ENCODE assay signal across 8 mouse cellular contexts in genomic region chr4:138972827-138973718, GRCm38 (mm10). TPM values are rescaled to one million over a fixed set of nuclear protein-coding genes. Genes with fewer than 3 reads are reported as not detected.
DNase-seq lines count a peak whose midpoint lies in the region; ATAC-seq and TF ChIP-seq lines count a peak whose summit lies in the region.

Gene Tmco4 (plus strand): TSS chr4:138972888.

- peak within 1 kb of the TSS; percentile 87 for H3K27ac ChIP-seq in embryonic facial prominence, embryonic 15.5 days (replicated peaks)
- H3K27ac ChIP-seq in heart, embryonic 10.5 days, result peak within 1 kb of the TSS; percentile 98
- H3K27ac ChIP-seq in liver, adult 2 months (replicated peaks; ENCODE audit: insufficient read depth, low read depth, low read length), result peak within 1 kb of the TSS; percentile 98
- no peak within 1 kb of the TSS for H3K27ac ChIP-seq in midbrain, postnatal 0 days (ENCODE audit: low read depth, low read length)

- H3K9ac ChIP-seq in embryonic facial prominence, embryonic 15.5 days, result peak within 1 kb of the TSS; percentile 71
- peak within 1 kb of the TSS; percentile 94 for H3K9ac ChIP-seq in liver, adult 2 months (ENCODE audit: low read depth, low read length)
- H3K9ac ChIP-seq in midbrain, postnatal 0 days (replicated peaks; ENCODE audit: low read length, poor library complexity, severe bottlenecking), result peak within 1 kb of the TSS; percentile 45

- no peaks in the 10 kb centered on the region for H3K9me3 ChIP-seq in embryonic facial prominence, embryonic 15.5 days (replicated peaks)
- H3K9me3 ChIP-seq in heart, embryonic 10.5 days, result no peaks in the 10 kb centered on the region
- H3K9me3 ChIP-seq in midbrain, postnatal 0 days (ENCODE audit: low read length), result no peaks in the 10 kb centered on the region

- H3K36me3 ChIP-seq in embryonic facial prominence, embryonic 15.5 days, result no peaks in the 10 kb centered on the region
- no peaks in the 10 kb centered on the region for H3K36me3 ChIP-seq in heart, embryonic 10.5 days
- H3K36me3 ChIP-seq in liver, adult 2 months (ENCODE audit: control insufficient read depth, insufficient read depth, low read length), result no peaks in the 10 kb centered on the region
- H3K36me3 ChIP-seq in midbrain, postnatal 0 days (ENCODE audit: insufficient read depth, low read length), result no peaks in the 10 kb centered on the region

- no peaks in the 10 kb centered on the region; the same call in 1 of the 2 replicates for H3K79me2 ChIP-seq in liver, adult 2 months (ENCODE audit: control insufficient read depth, insufficient read depth, low read length)

- 1% methylated on average over 60 of the region's 60 CpGs for WGBS in embryonic facial prominence, embryonic 15.5 days
- under 1% methylated on average over 58 of the region's 60 CpGs for WGBS in heart, embryonic 10.5 days
- WGBS in liver, adult 2 months, result under 1% methylated on average over 58 of the region's 60 CpGs
- WGBS in midbrain, postnatal 0 days, result 4% methylated on average over 57 of the region's 60 CpGs

- TF ChIP-seq CTCF in liver, adult 2 months (IDR thresholded peaks at IDR 0.05; ENCODE audit: low read depth, low read length), result no peak
- no peak for TF ChIP-seq CTCF in midbrain, postnatal 0 days (IDR thresholded peaks at IDR 0.05)

- DNase-seq in B cell, adult 2 months, result peak; percentile 86
- DNase-seq in adrenal gland, postnatal 10 days, result peak; percentile 87
- DNase-seq in heart, embryonic 10.5 days (ENCODE audit: low spot score), result peak; percentile 85
- DNase-seq in kidney, adult 9 months, result peak; percentile 88
- peak; percentile 75 for DNase-seq in liver, adult 2 months (ENCODE audit: extremely low read depth, low read depth, low spot score)
- DNase-seq in midbrain, postnatal 0 days (ENCODE audit: low spot score), result no peak
- DNase-seq in spleen, postnatal 4 days (ENCODE audit: low spot score in 2 of 2), result peak; percentile 69 to 83

- peak; percentile 79 for ATAC-seq in embryonic facial prominence, embryonic 15.5 days (ENCODE audit: insufficient number of reproducible peaks, low FRiP score, low TSS enrichment, low read depth)
- peak; percentile 62 for ATAC-seq in midbrain, postnatal 0 days (ENCODE audit: low FRiP score)

- TF ChIP-seq POLR2A in liver, adult 2 months (IDR thresholded peaks at IDR 0.05; ENCODE audit: extremely low read depth, insufficient read depth, low read length), result peak; percentile 82

- no peaks in the 10 kb centered on the region for H3K27me3 ChIP-seq in embryonic facial prominence, embryonic 15.5 days
- no peaks in the 10 kb centered on the region for H3K27me3 ChIP-seq in heart, embryonic 10.5 days (ENCODE audit: insufficient read depth, poor library complexity, severe bottlenecking)
- no peaks in the 10 kb centered on the region for H3K27me3 ChIP-seq in liver, adult 2 months (ENCODE audit: control insufficient read depth, insufficient read depth, low read length)
- H3K27me3 ChIP-seq in midbrain, postnatal 0 days (ENCODE audit: insufficient read depth, low read length), result peaks cover 3% of the 10 kb centered on the region; the same call in 1 of the 2 replicates

- H3K4me1 ChIP-seq in embryonic facial prominence, embryonic 15.5 days, result peaks cover 20% of the 10 kb centered on the region
- H3K4me1 ChIP-seq in heart, embryonic 10.5 days, result peaks cover 48% of the 10 kb centered on the region
- H3K4me1 ChIP-seq in liver, adult 2 months (ENCODE audit: control insufficient read depth, insufficient read depth, low read length), result peaks cover 34% of the 10 kb centered on the region
- H3K4me1 ChIP-seq in midbrain, postnatal 0 days (ENCODE audit: insufficient read depth, low read length), result peaks cover 13% of the 10 kb centered on the region

- H3K4me3 ChIP-seq in embryonic facial prominence, embryonic 15.5 days (replicated peaks), result peak within 1 kb of the TSS; percentile 64
- peak within 1 kb of the TSS; percentile 82 for H3K4me3 ChIP-seq in heart, embryonic 10.5 days
- peak within 1 kb of the TSS; percentile 83 for H3K4me3 ChIP-seq in liver, adult 2 months (ENCODE audit: insufficient read depth, low read depth, low read length)
- H3K4me3 ChIP-seq in midbrain, postnatal 0 days (ENCODE audit: low read depth, low read length), result peak within 1 kb of the TSS; percentile 36

- peak within 1 kb of the TSS; percentile 95 for H3K4me2 ChIP-seq in embryonic facial prominence, embryonic 15.5 days (replicated peaks)
- H3K4me2 ChIP-seq in midbrain, postnatal 0 days (ENCODE audit: low read depth, low read length, poor library complexity, severe bottlenecking), result peak within 1 kb of the TSS; percentile 74

RNA-seq across cellular contexts. Expression of gene Tmco4, which starts in this region (rescaled TPM):
- total RNA-seq in adrenal gland, postnatal 10 days (2021), result 10 to 100 TPM; 14.7 to 15.0 TPM
- polyA plus RNA-seq in embryonic facial prominence, embryonic 15.5 days (2015; fragmentation: Nextera tagmentation; extraction: Ambion mirVana), result 4.9 and 6.4 TPM in 2 replicates
- polyA plus RNA-seq in heart, embryonic 10.5 days (2016; fragmentation: Nextera tagmentation; extraction: Ambion mirVana), result 3.4 and 4.2 TPM in 2 replicates
- 10.2 and 12.6 TPM in 2 replicates for total RNA-seq in liver, adult 2 months (2014; rRNA removed)
- 14.6 and 15.3 TPM in 2 replicates for polyA plus RNA-seq in liver, adult 2 months (2012; rRNA removed)
- 1.9 and 2.9 TPM in 2 replicates for total RNA-seq in midbrain, postnatal 0 days (2014; rRNA removed)
- 1.1 and 1.3 TPM in 2 replicates for polyA plus RNA-seq in midbrain, postnatal 0 days (2015; fragmentation: Nextera tagmentation; extraction: Ambion mirVana)
